Mouse (Mus musculus): ENCODE results near the gene S100a8.
A peak's percentile ranks its signal among the peaks of the same experiment; 100 is the strongest.

S100a8 gene

GRCm38 (mm10) chr3:90678656-90679055 is 9.9 kb downstream of the S100a8 start:
- DNase-seq (ENCODE audit: low spot score in 2 of 2) = no peak

GRCm38 (mm10) chr3:90683929-90684328 is 15.2 kb downstream of the S100a8 start:
- no peak for DNase-seq (ENCODE audit: low spot score in 2 of 2)

GRCm38 (mm10) chr3:90686835-90687234 is 18.1 kb downstream of the S100a8 start:
- no peak for DNase-seq (ENCODE audit: low spot score in 2 of 2)

- DNase-seq (ENCODE audit: low spot score in 2 of 2) = no peak
Measured at GRCm38 (mm10) chr3:90693496-90693895, 24.7 kb downstream of the S100a8 start.

- DNase-seq (ENCODE audit: low spot score in 2 of 2) = no peak
Measured at GRCm38 (mm10) chr3:90695613-90696012, 26.8 kb downstream of the S100a8 start, which contains the start of gene S100a9. Gene S100a9, minus strand, starts transcription at chr3:90695721.

GRCm38 (mm10) chr3:90702244-90702643 is 33.5 kb downstream of the S100a8 start:
- no peak for DNase-seq (ENCODE audit: low spot score in 2 of 2)

DNA sequence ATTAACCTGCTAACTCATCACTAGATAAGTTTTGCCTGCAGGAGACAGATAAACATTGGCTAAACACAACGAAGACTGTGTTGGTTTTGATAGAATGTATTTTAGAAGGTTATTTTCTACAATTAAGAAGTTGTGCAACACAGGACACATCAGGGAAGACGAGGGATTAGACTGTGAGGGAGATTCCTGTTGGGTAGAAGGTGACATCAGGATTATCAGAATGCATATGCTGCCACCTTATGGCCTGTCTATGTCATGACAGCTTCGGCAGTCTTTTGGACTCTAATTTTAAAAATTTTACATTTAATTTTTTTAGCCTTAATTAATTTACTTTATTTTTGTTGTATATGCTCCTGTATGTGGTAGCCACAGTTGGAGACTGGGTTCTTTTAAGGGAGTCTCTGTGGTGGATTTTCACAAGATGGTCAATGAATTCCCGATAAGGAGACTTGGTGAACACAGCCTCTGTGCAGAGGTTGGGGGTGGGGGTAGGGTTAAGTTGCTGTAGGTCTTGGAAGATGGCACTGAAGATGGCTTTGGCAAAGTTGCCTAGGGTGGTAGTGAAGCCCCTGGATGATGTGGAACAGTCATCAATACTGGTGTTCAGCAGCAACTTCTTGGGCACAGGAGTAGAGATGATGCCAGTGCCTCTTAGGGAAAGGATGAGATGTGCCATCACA is 39.9 kb downstream of the S100a8 start:
- no peak for DNase-seq (ENCODE audit: low spot score in 2 of 2)

- peak; percentile 79 to 80 for DNase-seq (ENCODE audit: low spot score in 2 of 2)
Measured at GRCm38 (mm10) chr3:90709591-90710460, 41.0 kb downstream of the S100a8 start.
